Mouse (Mus musculus): ENCODE measurements around the gene Strip1.

Gene Strip1

DNA sequence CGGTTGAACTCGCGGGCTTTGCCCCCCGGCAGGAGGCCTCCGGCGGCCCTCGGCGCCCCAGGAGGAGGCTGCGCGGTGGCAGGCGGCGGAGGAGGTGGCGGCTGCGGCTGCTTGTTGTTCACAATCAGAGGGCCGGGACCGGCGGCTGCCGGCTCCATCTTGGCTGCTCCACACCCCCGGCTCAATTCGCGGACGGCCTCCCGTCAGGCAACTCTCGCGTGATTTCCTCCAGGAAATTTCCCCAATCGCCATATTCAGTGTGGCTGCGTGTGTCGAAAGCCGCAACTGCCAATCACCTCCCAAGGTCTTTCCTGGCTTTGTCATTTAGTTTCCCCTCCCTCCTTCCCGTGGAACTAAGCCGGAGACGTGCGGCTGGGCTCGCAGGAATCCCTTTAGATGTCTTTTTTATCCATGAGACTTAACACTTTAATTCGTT is at the start of gene Strip1:
Gene Strip1, minus strand, starts transcription at position 172 of the 436 bp plus-strand sequence.
- peak; percentile 95 to 97 for DNase-seq

GRCm38 (mm10) chr3:107680790-107681576 is 49.5 kb upstream of the Strip1 start:
- DNase-seq = peak; percentile 39 to 69

DNA sequence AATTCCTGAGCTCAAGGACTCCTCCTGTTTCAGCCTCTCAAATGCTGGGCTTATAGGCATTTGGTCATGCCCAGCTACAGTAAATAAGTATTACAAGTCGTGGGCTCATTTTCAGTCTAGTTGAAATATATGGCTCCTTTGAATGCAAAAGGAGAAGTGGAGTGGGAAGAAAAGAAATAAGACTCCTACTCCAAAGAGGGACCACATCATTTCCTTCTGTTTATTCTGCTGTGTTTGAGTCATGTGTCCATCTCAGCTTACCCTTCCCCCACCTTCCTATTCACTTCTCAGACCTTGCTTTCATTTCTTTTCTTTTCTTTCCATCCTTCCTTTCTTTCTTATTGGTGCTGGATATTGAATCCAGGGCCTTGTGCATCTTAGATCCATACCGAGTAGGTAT is 40.0 kb upstream of the Strip1 start:
- DNase-seq = no peak

- DNase-seq = no peak
Observed at GRCm38 (mm10) chr3:107670500-107670899, 39.0 kb upstream of the Strip1 start.

DNA sequence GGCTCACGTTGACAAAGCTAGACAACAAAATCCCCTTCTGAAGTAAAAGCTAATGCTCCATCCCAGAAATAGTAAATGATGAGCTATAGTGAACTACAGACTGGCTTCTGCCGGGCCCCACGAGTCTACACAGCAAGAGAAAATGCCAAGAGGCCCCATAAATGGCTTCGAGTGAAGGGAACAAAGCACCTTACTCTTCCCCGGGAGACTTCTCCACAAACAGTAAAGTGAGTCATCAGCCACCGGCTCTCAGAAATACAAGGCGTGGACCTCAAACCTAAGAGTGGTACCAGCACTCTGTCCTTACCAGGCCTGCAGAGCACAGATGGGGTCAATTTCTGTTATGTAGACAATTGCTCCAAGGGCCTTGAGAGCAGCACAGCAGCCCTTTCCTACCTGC is 37.3 kb upstream of the Strip1 start:
- DNase-seq = no peak

DNA sequence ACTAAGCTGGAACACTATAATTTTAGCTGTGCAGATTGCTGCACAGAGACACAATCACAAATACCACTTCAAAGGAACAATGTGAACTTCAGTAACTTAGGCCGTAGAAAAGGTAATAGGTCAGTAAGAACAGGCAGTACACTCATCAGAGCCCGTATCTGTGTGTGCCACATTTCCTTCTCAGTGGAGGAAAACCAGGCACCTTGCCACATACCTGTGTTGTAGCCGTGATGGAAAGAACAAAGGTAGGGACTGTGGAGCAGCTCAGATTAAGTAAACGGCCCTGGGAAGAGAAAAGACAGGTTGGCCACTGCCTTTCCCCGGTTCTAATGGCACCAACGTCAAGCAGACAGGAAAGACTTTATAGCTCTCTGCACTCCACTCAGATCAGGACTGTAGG is 35.9 kb upstream of the Strip1 start:
- DNase-seq = no peak

DNA sequence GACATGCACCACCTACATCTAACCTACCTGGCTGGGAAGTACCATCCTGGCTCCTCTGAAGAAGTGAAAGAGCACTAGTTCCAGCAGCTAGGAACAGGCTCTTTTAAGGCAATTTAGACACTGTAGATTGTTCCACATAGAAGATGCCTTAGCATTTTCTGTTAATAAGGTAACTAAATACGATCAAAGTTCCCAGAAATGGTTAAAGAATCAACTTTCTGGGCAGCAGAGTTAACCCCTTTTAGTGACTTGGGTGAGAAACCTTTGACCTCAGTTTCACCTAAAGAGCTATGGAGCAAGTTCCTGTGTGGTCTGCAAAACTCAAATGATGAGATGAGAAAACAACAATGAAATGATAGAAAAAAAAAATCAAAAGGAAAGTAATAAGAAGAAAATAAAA is 33.1 kb upstream of the Strip1 start:
- DNase-seq = no peak

DNA sequence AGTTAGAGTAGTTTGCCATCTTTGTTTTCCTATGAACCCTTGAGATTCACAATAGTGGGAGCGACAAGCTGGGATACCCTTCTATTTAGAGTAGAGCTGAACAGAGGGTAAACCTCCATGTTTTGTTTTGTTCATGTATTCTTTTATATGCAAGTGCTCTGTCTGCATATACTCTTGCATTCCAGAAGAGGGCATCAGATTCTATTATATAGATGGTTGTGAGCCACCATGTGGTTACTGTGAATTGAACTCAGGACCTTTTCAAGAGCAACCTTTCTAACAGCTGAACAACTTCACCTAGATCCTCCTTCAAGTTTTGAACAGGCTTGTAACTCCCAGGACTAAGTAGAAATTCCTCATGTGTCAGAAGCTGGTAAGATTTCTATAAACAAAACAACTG is 27.5 kb upstream of the Strip1 start:
- DNase-seq = no peak

DNA sequence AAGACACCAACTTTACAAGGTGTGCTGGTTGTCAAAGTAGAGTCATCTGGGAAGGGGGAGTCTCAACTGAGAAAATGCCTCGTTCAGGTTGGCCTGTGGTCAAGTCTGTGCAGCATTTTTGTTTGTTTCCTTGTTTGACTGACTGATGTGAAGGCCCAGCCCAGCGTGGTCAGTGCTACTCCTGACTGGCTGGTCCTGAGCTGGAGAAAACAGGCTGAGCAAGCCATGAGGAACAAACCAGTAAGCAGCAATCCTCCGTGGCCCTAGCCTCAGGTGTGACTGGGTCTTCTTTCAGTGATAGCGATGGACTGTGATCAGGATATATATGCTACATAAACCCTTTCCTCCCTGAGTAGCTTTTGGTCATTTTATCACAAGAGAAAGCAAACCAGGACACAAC is 25.4 kb upstream of the Strip1 start:
- DNase-seq = peak in 1 of 2 experiments; percentile 50

GRCm38 (mm10) chr3:107656151-107656550 is 24.7 kb upstream of the Strip1 start:
- DNase-seq = no peak

GRCm38 (mm10) chr3:107655491-107655890 is 24.0 kb upstream of the Strip1 start:
- peak in 1 of 2 experiments; percentile 29 for DNase-seq

GRCm38 (mm10) chr3:107654861-107655260 is 23.4 kb upstream of the Strip1 start:
- DNase-seq = peak in 1 of 2 experiments; percentile 65

DNA sequence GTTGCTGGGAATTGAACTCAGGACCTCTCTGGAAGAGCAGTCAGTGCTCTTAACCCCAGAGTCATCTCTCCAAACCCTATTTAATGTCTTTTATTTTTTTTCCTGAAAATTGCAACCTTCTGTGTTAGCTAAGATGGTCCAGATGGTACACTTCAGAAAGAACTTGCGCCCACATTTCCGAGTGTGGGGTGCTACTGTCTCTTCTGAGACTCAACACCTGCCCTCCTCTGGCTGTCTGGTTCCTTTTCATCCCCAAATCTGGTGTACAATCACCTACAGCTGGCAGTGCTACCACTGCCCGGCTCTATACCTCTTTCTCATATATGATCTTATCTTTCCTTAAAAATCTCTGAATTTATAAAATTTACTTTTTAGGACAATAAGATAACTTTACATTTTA is 21.5 kb upstream of the Strip1 start:
- DNase-seq = no peak

GRCm38 (mm10) chr3:107650276-107650675 is 18.8 kb upstream of the Strip1 start:
- DNase-seq = peak; percentile 33 to 55

- no peak for DNase-seq
Observed at GRCm38 (mm10) chr3:107646947-107647346, 15.5 kb upstream of the Strip1 start.

DNA sequence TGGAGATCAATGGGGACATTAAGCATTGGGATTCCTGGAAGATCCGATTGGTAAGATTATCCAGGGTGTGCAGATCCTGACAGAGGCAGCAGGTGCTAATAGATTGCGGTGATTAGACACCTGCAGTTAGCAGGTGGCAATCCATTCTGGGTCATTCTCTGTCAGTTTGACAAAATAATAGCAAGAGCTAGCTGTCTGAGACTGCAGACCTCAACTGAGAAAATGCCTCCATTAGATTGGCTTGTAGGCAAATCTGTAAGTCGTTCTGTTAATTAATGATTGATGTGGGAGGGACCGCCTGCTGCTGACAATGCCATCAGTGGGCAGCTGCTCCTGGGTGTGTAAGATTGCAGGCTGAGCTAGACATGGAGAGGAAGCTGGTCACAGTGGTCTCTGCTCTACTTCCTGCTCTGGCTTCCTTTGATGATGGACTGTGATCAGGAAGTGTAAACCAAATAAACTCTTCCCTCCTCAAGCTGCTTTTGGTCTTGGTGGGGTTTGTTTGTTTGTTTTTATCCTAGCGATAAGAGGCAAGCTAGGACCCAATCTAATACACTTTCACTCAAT is 6.2 kb upstream of the Strip1 start:
- no peak for DNase-seq

DNA sequence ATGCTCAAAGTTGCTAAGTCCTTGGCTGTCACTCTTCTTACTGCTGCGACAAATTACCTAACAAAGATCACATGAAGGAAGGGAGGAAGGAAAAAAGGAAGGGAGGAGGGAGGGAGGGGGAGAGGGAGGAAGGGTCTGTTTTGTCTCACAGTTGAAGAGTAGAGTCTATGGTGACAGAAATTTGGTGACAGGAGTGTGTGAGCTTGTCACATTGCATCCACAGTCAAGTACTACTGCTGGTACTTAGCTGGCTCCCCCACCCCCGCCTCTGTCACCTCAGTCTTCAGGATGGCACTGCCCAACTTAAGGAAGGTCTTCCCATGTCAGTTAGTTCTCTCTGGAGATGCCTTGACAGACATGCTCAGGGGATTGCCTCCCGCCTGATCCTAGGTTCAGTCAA is 4.7 kb upstream of the Strip1 start:
- DNase-seq = no peak

DNA sequence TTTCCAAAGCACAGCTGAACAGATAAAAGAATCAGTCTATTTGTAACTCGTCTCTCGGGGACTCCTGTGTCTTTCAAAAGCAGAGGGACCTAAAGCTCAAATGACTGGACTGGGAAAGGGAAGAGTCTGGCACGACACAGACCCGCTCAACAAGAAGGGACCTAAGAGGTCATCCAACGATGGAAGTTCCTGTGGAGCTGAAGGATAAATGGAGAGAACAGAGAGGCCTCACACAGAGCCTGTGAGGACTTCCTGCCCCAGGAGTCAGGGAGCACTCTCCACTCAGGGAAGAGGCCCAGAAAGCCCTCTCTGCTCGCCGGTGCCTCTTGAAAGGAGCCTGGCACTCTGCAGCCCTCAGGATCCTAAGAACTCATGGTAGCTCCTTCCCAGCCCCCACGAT is 4.3 kb upstream of the Strip1 start:
- no peak for DNase-seq

DNA sequence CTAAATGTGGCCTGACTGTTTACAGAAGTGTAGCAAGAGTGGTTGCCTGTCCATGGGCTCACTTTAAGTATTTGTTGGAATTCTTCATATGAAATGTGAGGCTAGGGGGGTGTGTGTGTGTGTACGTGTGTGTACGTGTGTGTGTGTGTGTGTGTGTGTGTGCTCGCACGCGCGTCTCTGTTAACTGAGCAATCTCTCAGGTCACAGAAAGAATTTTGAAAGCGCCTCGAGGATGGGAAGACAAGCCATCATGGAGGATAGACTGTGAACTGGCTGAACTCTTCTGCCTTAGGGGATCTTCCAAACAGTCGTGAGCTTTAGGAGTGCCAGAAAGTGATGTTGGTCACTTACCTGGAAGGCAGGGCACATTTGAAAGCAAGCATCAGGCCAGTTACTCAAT is 2.4 kb upstream of the Strip1 start:
- DNase-seq = no peak

DNA sequence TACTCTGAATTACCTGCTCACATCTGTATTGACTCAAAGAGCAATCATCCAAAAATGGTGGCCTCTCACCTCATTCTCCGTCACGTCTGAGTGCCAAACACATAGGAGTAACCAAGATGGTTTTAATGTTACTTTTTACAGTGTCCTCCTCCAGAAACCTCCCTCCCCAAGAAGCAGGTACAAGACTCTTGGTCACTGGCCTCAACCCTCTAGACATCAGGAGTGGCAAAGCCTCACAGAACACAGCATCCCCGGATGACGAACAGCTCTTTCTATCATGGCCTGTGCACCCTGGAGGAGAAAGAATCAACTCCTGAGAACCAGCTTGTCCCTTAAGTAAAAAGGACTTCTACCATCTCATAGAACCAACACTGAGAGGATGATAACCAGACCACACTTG is 1.3 kb upstream of the Strip1 start:
- no peak for DNase-seq

DNA sequence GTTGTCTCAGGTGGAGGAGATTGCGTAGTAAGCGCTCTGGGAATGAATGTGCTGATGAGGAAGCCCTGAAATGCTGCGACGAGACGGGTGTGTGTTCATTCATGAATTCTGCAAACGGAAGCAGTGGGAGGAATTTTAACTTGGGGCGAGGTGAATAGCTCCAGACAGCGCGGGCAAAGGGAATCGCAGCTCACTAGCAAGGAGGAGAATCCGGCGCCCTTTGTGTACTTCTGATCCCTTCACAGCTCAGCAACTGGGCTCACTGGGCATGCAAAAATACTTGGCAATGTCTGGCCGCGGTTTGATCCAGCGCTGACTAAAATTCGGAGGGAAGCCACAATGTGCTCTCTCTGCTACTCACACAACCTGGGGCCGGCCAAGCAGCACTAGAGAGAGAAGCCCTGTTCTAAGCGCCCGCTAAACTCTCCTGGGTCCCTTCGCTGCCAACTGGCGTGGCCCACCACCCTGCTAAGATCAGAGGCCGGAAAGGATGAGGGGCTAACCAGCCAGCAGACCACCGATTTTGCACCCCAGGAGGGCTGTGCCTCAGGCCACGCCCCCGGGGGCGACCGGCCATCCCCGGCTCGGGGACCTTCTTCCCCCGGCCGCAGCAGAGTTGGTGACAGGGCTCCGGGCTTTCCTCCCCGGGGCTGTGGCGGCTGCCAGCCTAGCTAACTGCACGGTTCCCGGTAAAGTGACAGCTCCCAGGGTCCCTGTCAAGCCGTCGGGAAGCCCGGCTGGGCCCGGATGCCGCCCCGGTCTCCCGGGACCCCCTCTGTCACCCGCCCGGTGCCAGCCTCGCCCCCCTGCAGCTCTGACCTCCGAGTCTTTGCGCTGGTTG is 592 bp downstream of the Strip1 start, which contains the start of gene Gm10961:
Gene Gm10961, plus strand, starts transcription at position 641 of the 841 bp plus-strand sequence.
- peak; percentile 75 to 84 for DNase-seq

GRCm38 (mm10) chr3:107629411-107629810 is 2.1 kb downstream of the Strip1 start:
- DNase-seq = no peak

DNA sequence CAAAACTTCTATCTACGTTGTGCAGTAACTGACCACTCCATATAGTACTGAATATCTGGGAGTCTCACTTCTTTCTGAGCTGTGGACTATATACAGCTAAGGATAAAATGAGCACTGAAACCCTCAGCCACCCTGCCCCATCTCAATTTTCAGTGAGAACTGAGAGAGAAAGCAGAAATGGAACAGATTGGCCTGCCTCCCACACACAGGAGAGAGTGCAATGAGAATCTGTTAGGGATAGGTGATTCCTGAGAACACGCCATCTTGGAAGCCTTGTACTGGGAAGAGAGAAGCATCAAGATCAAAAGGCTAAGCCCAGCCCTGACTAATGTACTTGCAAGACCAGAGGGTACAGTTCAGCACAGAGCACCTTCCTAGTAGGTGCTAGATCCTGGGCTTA is 2.9 kb downstream of the Strip1 start:
- DNase-seq = no peak

GRCm38 (mm10) chr3:107627641-107628040 is 3.9 kb downstream of the Strip1 start:
- DNase-seq = no peak
